Mouse (Mus musculus) G1E (cell line): ENCODE data around the gene 9430038I01Rik. TPM values are rescaled to one million over a fixed set of nuclear protein-coding genes. Genes with fewer than 3 reads are reported as not detected.

Source experiments
- ATAC-seq: 2 replicates; pipeline ENCODE4 v1.8.0; 2016; ENCODE audit warnings: mild to moderate bottlenecking; ENCODE audit not compliant: insufficient number of reproducible peaks, poor library complexity, low FRiP score, severe bottlenecking; ENCODE audit errors: extremely low read depth
- DNase-seq: peaks from one replicate; pipeline ENCODE4 v3.0.0; 2012; ENCODE audit warnings: low spot score
- H3K27me3 ChIP-seq: 2 replicates; pipeline ENCODE4 v1.6.1; 2012; ENCODE audit warnings: mild to moderate bottlenecking, low read length, inconsistent platforms; ENCODE audit not compliant: insufficient read depth
- H3K36me3 ChIP-seq: replicated peaks from 2 replicates; pipeline ENCODE3; 2012; ENCODE audit warnings: mild to moderate bottlenecking, inconsistent platforms
- H3K4me1 ChIP-seq: 2 replicates; pipeline ENCODE4 v1.6.1; 2012; ENCODE audit warnings: low read depth, low read length, inconsistent platforms, mixed read lengths; ENCODE audit not compliant: insufficient read depth
- H3K4me3 ChIP-seq: 2 replicates; pipeline ENCODE4 v1.5.1; 2012; ENCODE audit warnings: low read depth, mild to moderate bottlenecking, inconsistent platforms, low read length, moderate library complexity, mixed read lengths
- H3K9me3 ChIP-seq: replicated peaks from 2 replicates; pipeline ENCODE4 v1.6.1; 2012; ENCODE audit warnings: inconsistent platforms
- CTCF ChIP-seq: IDR thresholded peaks from 2 replicates; pipeline ENCODE4 v1.5.1; 2012; ENCODE audit warnings: low read depth, low read length, inconsistent platforms, mixed read lengths
- GATA1 ChIP-seq: IDR thresholded peaks from 2 replicates; pipeline ENCODE4 v1.6.1; 2012; ENCODE audit warnings: borderline replicate concordance, low read length, inconsistent platforms, mixed read lengths
- GATA2 ChIP-seq: IDR thresholded peaks from 2 replicates; pipeline ENCODE4 v1.6.1; 2012; ENCODE audit warnings: low read depth, low read length, inconsistent platforms, borderline replicate concordance
- POLR2AphosphoS5 ChIP-seq: IDR thresholded peaks from 2 replicates; pipeline ENCODE4 v1.6.1; 2012; ENCODE audit warnings: low read depth, low read length, inconsistent platforms; ENCODE audit not compliant: insufficient replicate concordance
- TAL1 ChIP-seq: conservative IDR thresholded peaks from 2 replicates; pipeline ENCODE4 v1.6.1; 2012; ENCODE audit warnings: low read depth, low read length, inconsistent platforms, mixed read lengths
- polyA plus RNA-seq: library from polyadenylated mRNA; stranded (reverse); fragments of >175 nt; gene quantifications from 2 replicates; pipeline ENCODE4 v1.2.3, GENCODE M21; 2012
- total RNA-seq, 2 experiments: library from RNA; stranded (forward) in 1 of 2; stranded (reverse) in 1 of 2; fragments of 200-1000 nt in 1 of 2; fragments of >200 nt in 1 of 2; fragmentation: Nextera tagmentation in 1 of 2; gene quantifications; 2 replicates each; pipeline ENCODE4 v1.2.3; 2014 to 2017

9430038I01Rik gene
- total and polyA plus RNA-seq, 3 experiments: 2.7 to 18.3 (median 13.0) TPM

GRCm38 (mm10) chr7:137346068-137346467, 64.5 kb downstream of the 9430038I01Rik start:
- DNase-seq (no peak), ATAC-seq (no peak)
- H3K9me3 ChIP-seq: peaks cover 78% of the 10 kb centered on the region
- no peak overlapping the region for H3K4me3 ChIP-seq
- no peaks in the 10 kb centered on the region for H3K27me3 ChIP-seq
- TF ChIP-seq TAL1 (no peak), CTCF (no peak), GATA1 (no peak), POLR2AphosphoS5 (no peak), GATA2 (no peak)
- H3K36me3 ChIP-seq: no peaks in the 10 kb centered on the region
- H3K4me1 ChIP-seq: no peaks in the 10 kb centered on the region

- Histone ChIP-seq H3K9me3 (peaks cover 61% of the 10 kb centered on the region), H3K27me3 (no peaks in the 10 kb centered on the region), H3K4me1 (no peaks in the 10 kb centered on the region), H3K4me3 (no peak overlapping the region), H3K36me3 (no peaks in the 10 kb centered on the region)
- no peak for DNase-seq
- no peak for ATAC-seq
- TF ChIP-seq GATA1 (no peak), POLR2AphosphoS5 (no peak), CTCF (no peak), TAL1 (no peak), GATA2 (no peak)
Observed at GRCm38 (mm10) chr7:137333951-137334350, 76.6 kb downstream of the 9430038I01Rik start.

Other genes with a start within 250 kb of the 9430038I01Rik start
- not detected in 2 replicates for gene Ebf3, start 96.3 kb downstream of the 9430038I01Rik start, total RNA-seq (2014; fragmentation: Nextera tagmentation)
- gene Ebf3, start 96.3 kb downstream of the 9430038I01Rik start, total RNA-seq (2017): 0.06 and 0.16 TPM in 2 replicates
- gene Ebf3, start 96.3 kb downstream of the 9430038I01Rik start, polyA plus RNA-seq: not detected in 2 replicates
- gene Glrx3, start 26.9 kb upstream of the 9430038I01Rik start, total RNA-seq (2014; fragmentation: Nextera tagmentation): 113 and 120 TPM in 2 replicates
- 171 and 187 TPM in 2 replicates for gene Glrx3, start 26.9 kb upstream of the 9430038I01Rik start, total RNA-seq (2017)
- gene Glrx3, start 26.9 kb upstream of the 9430038I01Rik start, polyA plus RNA-seq: 240 and 252 TPM in 2 replicates